Comparison of ENCODE assay signal across 17 mouse cellular contexts in the genomic region with DNA sequence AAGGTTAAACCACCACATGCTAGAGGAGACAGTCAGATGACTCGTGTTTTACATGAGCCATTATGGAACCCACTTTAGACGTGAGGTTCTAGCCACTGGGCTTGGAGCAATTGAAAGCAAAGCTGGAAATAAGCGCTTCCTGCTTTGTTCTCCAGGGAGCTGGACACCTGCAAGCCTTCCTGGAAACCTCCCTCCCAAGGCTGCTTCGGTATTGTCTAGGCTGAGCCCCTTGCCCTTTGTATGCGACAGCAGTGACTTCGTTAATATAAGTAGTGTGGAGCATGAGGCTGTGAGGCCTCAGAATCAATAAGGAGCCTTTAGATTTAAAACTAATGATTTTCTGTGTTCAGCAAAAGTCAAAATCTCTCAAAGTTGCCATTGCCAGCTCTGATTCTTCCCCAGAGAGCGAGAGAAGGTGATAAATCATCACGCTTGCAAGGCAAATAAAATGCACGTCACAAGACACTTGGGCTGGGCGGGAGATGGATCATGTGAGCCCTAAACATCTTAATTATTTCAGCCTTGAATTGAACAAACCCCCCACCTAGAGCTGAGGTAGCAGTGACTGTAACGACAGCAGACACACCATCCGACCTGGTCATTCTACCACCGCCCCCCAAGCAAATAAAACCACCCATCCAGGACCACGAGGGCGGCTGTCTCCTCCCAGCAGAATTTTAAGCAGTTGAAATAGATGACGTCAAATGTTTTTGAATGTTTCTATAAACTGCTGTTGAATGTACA.
DNase-seq lines count a peak whose midpoint lies in the region; ATAC-seq lines count a peak whose summit lies in the region.
"Had no signal": no experiment of that assay in that cellular context is flagged by ENCODE, and none has a peak within 500 bp of the region (broad histone marks: within the 10 kb centered on the region; RNA-seq: fewer than 3 reads in every experiment).

No protein-coding gene starts in this region.

- H3K4me1 ChIP-seq in hindbrain, embryonic 11.5 days (replicated peaks; ENCODE audit: control insufficient read depth, insufficient read depth, low read length): peaks cover 4% of the 10 kb centered on the region; the same call in 1 of the 2 replicates
- H3K4me1 ChIP-seq in hindbrain, embryonic 16.5 days (ENCODE audit: control insufficient read depth, insufficient read depth, low read depth, low read length): no peaks in the 10 kb centered on the region
- peaks cover 17% of the 10 kb centered on the region for H3K4me1 ChIP-seq in hindbrain, embryonic 13.5 days (replicated peaks)
- peaks cover 12% of the 10 kb centered on the region for H3K4me1 ChIP-seq in midbrain, embryonic 15.5 days

- WGBS in hindbrain, embryonic 11.5 days: 49% methylated on average over 16 of the region's 16 CpGs
- WGBS in hindbrain, embryonic 16.5 days: 39% methylated on average over 16 of the region's 16 CpGs
- WGBS in hindbrain, embryonic 13.5 days: 33% methylated on average over 16 of the region's 16 CpGs
- 32% methylated on average over 16 of the region's 16 CpGs for WGBS in midbrain, embryonic 15.5 days

- H3K27ac ChIP-seq in hindbrain, embryonic 11.5 days (ENCODE audit: low read depth, low read length): no peak overlapping the region
- no peak overlapping the region for H3K27ac ChIP-seq in hindbrain, embryonic 16.5 days (ENCODE audit: low read depth, low read length)
- peak overlapping the region; percentile 60 for H3K27ac ChIP-seq in hindbrain, embryonic 13.5 days
- 0 out of 2 replicates have a peak overlapping the region, but pooled peaks have one; percentile 0 for H3K27ac ChIP-seq in midbrain, embryonic 15.5 days
- H3K27ac ChIP-seq: liver, embryonic 14.5 days; stomach, postnatal 0 days had no signal

- ATAC-seq in hindbrain, embryonic 11.5 days (ENCODE audit: low FRiP score): no peak; the same call in 1 of the 2 replicates
- ATAC-seq in hindbrain, embryonic 16.5 days: no peak
- ATAC-seq in hindbrain, embryonic 13.5 days (ENCODE audit: low FRiP score): peak; percentile 43
- ATAC-seq in midbrain, embryonic 15.5 days (replicated peaks): 0 out of 2 replicates have a peak, but pooled peaks have one; percentile 48
- no peak for ATAC-seq in erythroid progenitor cell, adult 5-6 weeks (replicated peaks; ENCODE audit: low FRiP score, poor library complexity, severe bottlenecking)
- ATAC-seq: inflammation-experienced regulatory T-cells, adult 6 months had no signal

- no peak overlapping the region for H3K9ac ChIP-seq in hindbrain, embryonic 11.5 days (ENCODE audit: low read depth, low read length)
- no peak overlapping the region for H3K9ac ChIP-seq in hindbrain, embryonic 16.5 days (ENCODE audit: low read depth, low read length)
- no peak overlapping the region for H3K9ac ChIP-seq in hindbrain, embryonic 13.5 days
- no peak overlapping the region for H3K9ac ChIP-seq in midbrain, embryonic 15.5 days
- H3K9ac ChIP-seq: liver, embryonic 14.5 days had no signal

- peak; percentile 16 for DNase-seq in hindbrain, embryonic 11.5 days (ENCODE audit: low spot score)
- DNase-seq in ES-CJ7 (ENCODE audit: low read depth, low spot score): peak; percentile 2
- DNase-seq in spleen, postnatal 36 days (ENCODE audit: low spot score in 2 of 2): no peak
- DNase-seq: adrenal gland, adult 8-10 months; cerebellum, postnatal 10 days; heart, postnatal 10 days; kidney, postnatal 10 days; retina, postnatal 1 day; right cerebral cortex, postnatal 4 days had no signal

- no peaks in the 10 kb centered on the region for H3K27me3 ChIP-seq in hindbrain, embryonic 11.5 days (ENCODE audit: control insufficient read depth, insufficient read depth, low read length)
- no peaks in the 10 kb centered on the region for H3K27me3 ChIP-seq in hindbrain, embryonic 16.5 days (replicated peaks; ENCODE audit: control insufficient read depth, insufficient read depth, low read length)
- no peaks in the 10 kb centered on the region for H3K27me3 ChIP-seq in hindbrain, embryonic 13.5 days
- H3K27me3 ChIP-seq in midbrain, embryonic 15.5 days (replicated peaks): no peaks in the 10 kb centered on the region

- no peaks in the 10 kb centered on the region for H3K36me3 ChIP-seq in hindbrain, embryonic 11.5 days (ENCODE audit: control insufficient read depth, insufficient read depth, low read length)
- H3K36me3 ChIP-seq in hindbrain, embryonic 16.5 days (ENCODE audit: control insufficient read depth, insufficient read depth, low read length): no peaks in the 10 kb centered on the region
- no peaks in the 10 kb centered on the region for H3K36me3 ChIP-seq in hindbrain, embryonic 13.5 days
- H3K36me3 ChIP-seq in midbrain, embryonic 15.5 days (replicated peaks): no peaks in the 10 kb centered on the region

- no peak overlapping the region for H3K4me3 ChIP-seq in hindbrain, embryonic 11.5 days (ENCODE audit: low read depth, low read length)
- H3K4me3 ChIP-seq in hindbrain, embryonic 16.5 days (ENCODE audit: low read length): no peak overlapping the region
- H3K4me3 ChIP-seq in hindbrain, embryonic 13.5 days: no peak overlapping the region
- H3K4me3 ChIP-seq in midbrain, embryonic 15.5 days: no peak overlapping the region

- H3K9me3 ChIP-seq in hindbrain, embryonic 11.5 days (ENCODE audit: control insufficient read depth, low read length): no peaks in the 10 kb centered on the region
- no peaks in the 10 kb centered on the region for H3K9me3 ChIP-seq in hindbrain, embryonic 16.5 days (ENCODE audit: control insufficient read depth, low read length)
- no peaks in the 10 kb centered on the region for H3K9me3 ChIP-seq in hindbrain, embryonic 13.5 days
- no peaks in the 10 kb centered on the region for H3K9me3 ChIP-seq in midbrain, embryonic 15.5 days

- H3K4me2 ChIP-seq in hindbrain, embryonic 11.5 days (replicated peaks; ENCODE audit: low read depth, low read length): no peak overlapping the region
- no peak overlapping the region for H3K4me2 ChIP-seq in hindbrain, embryonic 16.5 days (ENCODE audit: low read length)
- peak overlapping the region; percentile 10; the same call in 1 of the 2 replicates for H3K4me2 ChIP-seq in hindbrain, embryonic 13.5 days
- H3K4me2 ChIP-seq in midbrain, embryonic 15.5 days: peak overlapping the region; percentile 22; the same call in 1 of the 2 replicates
- H3K4me2 ChIP-seq: heart, embryonic 11.5 days had no signal

Comparison
In these comparisons a context has a peak if more than half of its experiments do, and no peak if none do; other contexts are left out.
1. ATAC-seq: peak in hindbrain, embryonic 13.5 days (single experiment) and midbrain, embryonic 15.5 days (single experiment); none in hindbrain, embryonic 11.5 days (single experiment), hindbrain, embryonic 16.5 days (single experiment) and erythroid progenitor cell, adult 5-6 weeks (single experiment).
2. H3K27ac ChIP-seq: peak in hindbrain, embryonic 13.5 days (single experiment) and midbrain, embryonic 15.5 days (single experiment); none in hindbrain, embryonic 11.5 days (single experiment) and hindbrain, embryonic 16.5 days (single experiment).
3. H3K4me2 ChIP-seq: peak in hindbrain, embryonic 13.5 days (single experiment) and midbrain, embryonic 15.5 days (single experiment); none in hindbrain, embryonic 11.5 days (single experiment) and hindbrain, embryonic 16.5 days (single experiment).
4. DNase-seq: peak in hindbrain, embryonic 11.5 days (single experiment) and ES-CJ7 (single experiment); none in spleen, postnatal 36 days (0 of 2).